Mouse (Mus musculus): ENCODE data around the gene L2hgdh.

- TF ChIP-seq GATA1 (IDR thresholded peaks at IDR 0.05; ENCODE audit: low read length), result no peak
- no peak for TF ChIP-seq TAL1 (IDR thresholded peaks at IDR 0.05; ENCODE audit: low read length)
Measured at GRCm38 (mm10) chr12:69682065-69682787, 42.4 kb downstream of the L2hgdh start.

Measured in erythroblast, embryonic 14.5 days (primary cell).